Mouse (Mus musculus) thymus, adult 18-20 months (tissue): ENCODE data around the gene Tbc1d10c.
A peak's percentile ranks its signal among the peaks of the same experiment; 100 is the strongest.

Experiments
- DNase-seq, 2 experiments: peaks; one replicate each; pipeline ENCODE4 v3.0.0; 2022; ENCODE audit warnings: mixed read lengths in 2 of 2

Gene Tbc1d10c

DNA sequence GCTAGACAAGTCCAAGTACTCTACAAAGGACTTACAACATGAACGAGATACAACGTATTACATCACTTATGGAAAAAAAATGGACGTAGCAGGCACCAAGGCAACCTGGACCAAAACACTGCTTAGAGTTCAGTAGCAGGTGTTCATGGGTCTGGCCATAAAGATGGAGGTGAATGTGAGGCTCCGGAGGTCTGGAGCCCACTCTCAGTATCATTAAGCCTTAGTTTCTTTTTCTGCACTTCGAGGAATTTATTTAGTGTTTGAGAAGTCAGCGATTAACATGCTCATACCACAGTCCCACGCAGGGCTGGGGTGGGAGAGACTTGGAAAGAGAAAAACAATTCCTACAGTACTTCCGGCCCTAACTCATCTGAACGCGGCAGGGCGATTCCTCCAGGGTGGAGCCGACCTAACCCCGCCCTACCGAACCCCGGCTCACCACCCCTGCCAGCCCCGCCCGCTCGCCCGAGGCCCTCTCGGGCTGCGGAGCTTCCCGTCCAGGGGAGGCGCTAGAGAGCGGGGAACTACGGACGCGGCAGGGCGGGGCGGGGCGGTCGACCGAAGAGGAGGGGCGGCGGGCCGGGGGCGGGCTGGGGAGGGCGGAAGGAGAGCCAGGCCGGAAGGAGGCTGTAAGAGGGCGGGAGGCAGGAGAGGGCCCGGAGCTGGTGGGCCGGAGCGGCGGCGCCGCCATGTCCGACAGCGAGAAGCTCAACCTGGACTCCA is 605 bp upstream of the Tbc1d10c start, which contains the start of gene Ppp1ca:
Gene Ppp1ca (plus strand): TSS at position 538 of the 723 bp plus-strand sequence.
- DNase-seq = peak; percentile 90 to 91

DNA sequence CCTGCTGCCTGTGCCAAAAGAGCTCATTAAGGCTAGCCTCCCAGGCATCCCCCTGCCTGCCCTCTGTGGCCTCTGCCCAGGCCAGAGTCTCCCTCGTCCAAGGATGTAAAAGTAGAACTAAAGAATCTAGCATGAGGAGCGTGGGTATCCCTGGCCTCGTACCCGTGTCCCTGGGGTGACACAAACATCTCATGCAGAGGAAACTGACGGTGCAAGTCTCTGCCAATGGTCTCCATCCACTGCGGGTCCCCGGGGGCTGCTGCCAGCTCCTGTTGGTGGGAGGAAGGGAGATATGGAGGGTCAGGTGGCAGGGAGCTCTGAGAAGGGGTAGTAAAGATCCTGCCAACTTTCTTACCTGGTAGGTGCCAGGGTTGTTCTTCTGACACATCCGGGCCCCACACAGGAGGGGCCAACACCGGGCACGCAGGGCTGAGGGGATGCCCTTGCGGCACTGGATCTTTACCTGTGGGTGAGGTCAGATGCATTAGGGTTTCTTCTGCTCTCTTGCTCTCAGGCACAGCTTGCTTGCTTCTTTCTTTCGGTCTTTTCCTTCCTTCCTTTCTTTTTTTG is 1.9 kb downstream of the Tbc1d10c start:
- DNase-seq = no peak

DNA sequence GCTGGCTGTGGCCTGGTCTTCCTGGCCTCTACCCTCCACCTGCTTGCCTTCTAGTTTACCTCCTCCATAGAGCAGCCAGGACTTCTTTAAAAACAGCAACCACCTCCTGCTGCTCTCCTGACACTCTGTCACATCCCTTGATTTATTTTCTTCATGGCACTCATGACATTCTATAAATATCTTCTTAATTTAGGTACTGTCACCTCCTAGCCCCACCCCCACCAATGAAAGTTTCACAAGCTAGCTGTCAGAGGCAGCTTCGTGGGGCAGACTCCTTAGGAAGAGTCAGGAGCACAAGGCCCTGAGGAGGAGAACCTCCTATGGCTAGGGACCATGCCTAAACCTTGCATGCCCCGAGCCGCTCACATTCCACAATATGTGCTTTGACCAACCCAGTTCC is 3.8 kb downstream of the Tbc1d10c start:
- no peak for DNase-seq

DNA sequence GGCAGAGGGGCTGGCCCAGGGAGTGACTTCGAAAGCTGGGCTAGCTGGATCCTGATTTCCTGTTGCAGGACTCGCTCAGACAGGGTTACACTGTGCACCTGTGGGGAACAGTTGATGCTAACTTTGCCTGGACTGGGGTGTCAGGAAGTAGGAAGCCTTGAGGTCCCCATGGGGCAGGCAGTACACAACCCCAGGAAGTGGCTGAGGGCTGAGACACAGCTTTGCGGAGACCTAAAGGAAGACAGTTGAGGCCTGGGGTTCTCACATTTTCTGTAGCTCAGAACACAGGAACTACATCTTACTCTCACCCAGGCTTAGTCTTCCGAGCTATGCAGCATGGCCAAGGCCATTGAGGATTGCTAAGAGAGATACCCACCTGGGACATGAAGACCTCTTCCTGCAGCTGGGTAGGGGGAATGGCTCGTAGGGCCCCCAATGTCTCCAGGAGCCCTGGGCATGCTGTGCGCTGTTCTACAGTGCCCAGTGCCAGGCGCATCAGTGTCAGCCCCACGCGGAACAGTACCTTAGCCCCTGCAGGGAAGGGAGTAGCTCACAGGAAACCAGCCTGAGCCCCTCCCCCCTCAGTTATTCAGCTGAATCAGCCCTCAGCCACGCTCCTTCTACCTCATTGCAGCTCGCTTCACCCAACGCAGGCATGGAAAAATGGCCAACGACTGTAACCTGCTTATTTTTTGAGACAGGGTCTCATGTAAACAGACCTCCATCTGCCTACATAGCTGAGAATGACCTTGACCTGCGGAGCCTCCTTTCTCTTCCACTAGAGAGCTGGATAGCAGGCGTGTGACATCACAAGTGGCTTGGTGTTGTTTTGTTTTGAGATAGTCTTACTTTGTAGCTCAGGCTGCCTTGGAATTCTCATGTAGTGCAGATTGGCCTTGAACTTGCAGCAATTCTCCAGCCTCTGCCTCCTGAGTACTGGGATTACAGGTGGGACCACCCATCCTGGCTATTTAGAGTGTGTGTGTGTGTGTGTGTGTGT is 5.8 kb downstream of the Tbc1d10c start:
- DNase-seq = peak; percentile 77 to 91

DNA sequence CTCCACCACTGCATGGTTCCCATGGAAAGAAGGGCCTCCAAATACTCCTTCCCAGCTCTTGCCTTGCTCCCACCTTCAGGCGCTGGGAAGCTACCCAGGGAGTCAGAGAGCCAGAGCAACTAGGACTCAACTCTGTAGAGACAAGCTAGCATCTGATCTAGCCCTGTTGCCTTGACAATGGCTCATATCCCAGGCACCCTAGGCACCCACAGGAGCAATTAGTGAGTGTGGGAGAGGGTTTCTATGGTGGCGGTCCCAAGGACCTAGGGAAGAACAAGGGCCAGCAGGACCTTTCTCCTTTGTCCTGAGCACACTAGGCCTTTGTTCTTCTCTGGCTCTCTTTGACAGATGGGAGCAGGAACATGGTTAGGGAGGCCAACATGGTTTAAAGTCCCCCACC is 7.4 kb downstream of the Tbc1d10c start:
- no peak for DNase-seq

DNA sequence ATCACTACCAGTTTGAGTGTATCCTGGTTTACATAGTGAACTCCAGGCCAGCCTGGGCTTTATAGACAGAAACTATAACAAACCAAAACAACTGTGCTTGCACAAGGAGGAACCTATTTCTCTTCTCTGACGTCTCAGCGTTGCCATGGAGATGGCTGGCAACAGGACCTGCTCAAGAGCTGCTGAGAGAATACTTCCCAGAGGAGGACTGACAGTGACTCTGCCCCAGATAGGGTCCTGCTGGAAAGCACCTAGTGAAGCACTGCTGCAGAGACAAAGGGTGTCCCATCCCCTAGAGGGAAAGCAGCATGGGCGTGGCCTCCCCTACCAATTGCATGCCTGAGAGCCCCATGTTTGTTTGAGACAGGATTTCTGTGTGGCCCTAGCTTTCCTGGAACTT is 9.2 kb downstream of the Tbc1d10c start:
- no peak for DNase-seq

DNA sequence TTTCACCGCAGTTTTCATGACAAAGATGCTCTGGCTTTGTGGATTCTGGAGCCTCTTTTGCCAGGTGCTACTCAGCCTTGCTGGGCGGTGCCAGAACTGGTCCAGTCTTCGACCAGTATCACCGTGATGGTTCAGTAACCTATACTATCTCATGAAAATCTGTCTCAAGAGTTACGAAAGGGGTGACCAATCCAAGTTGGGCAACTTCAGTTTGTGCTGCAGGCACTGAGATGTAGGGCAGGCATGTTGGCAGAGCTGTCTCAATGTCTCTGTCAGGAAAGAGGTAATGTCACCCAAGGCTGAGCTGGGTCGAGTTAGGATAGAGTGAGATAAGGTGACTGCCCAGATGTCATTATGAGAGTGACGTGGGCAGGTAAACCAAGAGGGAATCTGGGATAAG is 10.7 kb downstream of the Tbc1d10c start:
- DNase-seq = no peak

DNA sequence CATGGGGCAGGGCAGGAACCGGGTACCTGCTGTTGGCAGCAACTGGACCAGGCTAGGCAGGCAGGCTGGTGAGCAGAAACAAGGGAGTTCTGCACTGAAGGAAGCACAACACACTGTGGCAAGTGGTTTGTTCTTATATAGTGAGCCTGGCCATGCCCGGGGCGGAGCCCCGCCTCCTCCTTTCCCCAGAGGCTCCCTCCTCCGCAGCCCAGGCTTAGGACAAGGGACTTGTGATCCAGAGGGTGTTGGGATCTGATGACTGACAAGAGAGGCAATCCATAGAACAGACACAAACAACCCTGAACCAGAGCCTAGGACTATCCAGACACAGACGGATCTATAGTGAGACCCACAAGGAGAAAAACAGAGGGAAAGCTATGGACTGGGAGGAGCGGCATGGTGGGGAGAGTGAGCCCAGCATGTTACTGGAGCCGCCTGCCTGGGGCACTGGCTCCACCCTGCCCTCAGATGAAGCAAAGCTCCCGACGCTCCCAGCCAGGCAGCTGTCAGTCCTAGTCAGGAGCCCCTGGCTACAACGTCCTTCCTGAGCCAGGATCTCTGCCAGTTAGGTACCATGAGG is 15.6 kb downstream of the Tbc1d10c start, which contains the start of gene Carns1:
Gene Carns1 (minus strand): TSS at position 112 of the 580 bp plus-strand sequence.
- DNase-seq = no peak

DNA sequence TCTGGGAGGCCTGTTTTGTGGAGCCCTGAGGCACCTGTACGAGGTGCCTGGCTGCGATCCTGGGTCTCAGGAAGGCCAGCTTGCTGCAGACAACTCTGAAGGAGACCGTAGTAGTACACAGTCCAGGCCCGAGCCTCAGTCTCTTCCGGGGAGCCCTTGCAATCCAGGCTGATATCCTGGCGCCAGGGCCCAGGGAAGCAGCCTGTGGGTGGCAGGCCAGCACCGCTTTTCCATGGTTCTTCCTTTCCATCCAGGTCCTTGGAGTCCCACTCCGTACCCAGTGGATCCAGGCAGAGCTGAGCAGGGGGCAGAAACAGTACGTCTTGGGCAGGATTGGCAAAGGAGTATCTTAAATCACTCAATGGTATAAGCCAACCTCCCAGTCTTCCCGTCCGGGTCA is 18.2 kb downstream of the Tbc1d10c start:
- no peak for DNase-seq

DNA sequence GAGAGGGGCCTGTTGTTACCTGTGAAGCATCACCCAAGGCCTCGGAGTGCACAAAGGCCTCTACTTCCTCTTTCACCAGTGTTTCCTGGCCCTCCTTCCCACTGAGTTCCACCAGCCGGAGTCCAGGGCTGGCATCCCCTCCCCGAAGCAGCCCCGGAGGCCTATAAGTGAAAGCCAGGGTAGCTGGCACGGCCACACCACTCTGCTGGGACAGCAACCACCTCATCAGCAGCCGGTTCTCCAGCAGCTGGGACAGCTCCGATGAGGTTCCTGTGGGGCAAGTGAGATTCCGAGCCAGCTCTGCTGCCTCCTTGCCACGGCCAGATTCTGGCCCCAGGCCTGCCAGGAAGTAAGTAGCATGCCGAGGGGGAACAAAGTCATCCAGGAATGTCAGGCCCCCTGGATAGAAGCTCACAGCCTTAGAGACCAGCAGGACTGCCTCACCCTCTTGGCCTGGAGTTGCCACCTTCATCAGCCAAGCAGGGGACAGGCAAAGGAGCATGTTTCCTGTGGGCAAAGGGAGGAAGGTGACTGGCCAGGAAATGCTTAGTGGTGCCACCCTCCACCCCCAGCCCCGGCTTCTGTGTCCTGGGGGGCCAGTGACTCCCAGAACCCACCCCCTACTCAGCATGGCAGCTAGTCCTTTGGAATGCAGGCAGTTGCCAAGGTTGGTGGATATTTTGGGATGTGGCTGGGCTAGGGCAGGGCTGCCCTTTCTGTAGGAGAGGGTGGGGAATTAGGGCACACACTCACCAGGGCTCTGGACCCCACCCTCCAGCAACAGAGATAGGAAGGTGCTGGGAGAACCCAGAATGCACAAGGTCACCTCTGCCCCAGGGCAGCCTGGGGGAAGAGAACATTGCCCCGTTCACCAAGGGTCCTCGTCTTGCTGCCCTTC is 19.4 kb downstream of the Tbc1d10c start:
- no peak for DNase-seq

DNA sequence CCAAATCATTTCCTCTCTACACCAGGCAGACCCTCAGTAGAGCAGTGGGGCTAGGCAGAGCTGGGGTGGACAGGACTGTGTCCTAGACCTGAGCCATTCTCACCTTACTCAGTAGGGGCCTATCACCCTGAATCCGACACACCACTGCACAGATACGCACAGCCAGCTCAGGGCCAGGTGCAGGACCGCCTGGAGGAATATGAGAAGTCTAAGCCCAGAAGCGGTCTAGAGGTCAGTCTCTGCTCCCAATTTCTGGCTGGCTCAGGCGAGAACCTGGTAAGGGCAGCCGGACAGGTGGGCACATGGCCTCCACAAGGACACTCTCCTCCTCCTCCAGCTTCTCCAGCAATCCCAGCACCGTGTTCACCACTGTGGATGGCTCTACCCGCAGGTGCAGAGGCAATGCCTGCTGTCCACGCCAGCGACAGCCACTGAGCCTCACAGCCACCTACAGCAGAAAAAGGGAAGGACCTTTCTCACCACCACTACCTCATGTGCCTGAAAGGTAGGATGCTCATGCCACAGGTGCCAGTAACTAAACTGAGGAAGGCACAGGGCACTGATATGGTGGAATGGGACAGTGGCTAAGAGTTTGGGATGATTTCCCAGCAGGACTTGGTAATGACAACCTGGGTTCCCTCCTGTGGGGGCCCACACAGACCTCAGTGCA is 20.2 kb downstream of the Tbc1d10c start:
- no peak for DNase-seq

DNA sequence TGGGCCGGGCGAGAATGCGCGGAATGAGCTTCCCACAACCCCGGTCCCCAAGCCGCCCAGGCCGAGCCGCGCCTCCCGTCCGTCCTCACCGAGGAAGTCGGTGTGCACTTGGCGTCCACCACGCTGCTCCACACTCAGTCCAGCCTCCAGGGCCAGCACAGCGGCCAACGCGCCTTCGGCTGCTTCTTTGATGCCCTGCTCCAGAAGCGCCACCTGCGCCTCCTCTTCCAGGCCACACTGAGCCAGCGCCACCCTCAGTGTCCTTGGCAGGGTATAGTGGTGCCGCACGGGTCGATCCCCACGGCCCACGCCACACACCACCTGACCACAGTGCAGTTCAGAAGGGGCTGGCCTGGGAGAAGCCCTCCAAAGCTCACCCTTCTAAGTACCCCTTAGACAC is 21.3 kb downstream of the Tbc1d10c start:
- DNase-seq = peak in 1 of 2 experiments; percentile 49

DNA sequence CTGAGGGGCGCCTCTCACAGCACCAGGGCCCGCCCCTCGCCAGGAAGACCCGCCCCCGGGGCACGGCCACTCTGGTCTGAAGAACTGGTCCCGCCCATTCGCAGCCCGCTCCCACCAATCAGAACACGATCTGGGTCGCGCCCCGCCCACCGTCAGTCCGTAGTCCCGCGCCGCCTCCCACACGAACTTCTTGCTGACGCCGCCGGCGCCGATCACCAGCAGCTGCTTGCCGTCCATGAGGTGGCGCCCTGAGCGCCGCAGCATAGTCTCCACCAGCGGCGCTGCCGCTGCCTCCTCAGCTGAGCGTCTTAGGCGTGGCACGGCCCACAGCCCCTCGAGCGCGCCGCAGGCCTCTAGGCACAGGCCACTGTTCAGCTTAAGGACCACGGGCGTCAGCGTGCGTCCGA is 21.7 kb downstream of the Tbc1d10c start:
- DNase-seq = peak; percentile 98 to 99

DNA sequence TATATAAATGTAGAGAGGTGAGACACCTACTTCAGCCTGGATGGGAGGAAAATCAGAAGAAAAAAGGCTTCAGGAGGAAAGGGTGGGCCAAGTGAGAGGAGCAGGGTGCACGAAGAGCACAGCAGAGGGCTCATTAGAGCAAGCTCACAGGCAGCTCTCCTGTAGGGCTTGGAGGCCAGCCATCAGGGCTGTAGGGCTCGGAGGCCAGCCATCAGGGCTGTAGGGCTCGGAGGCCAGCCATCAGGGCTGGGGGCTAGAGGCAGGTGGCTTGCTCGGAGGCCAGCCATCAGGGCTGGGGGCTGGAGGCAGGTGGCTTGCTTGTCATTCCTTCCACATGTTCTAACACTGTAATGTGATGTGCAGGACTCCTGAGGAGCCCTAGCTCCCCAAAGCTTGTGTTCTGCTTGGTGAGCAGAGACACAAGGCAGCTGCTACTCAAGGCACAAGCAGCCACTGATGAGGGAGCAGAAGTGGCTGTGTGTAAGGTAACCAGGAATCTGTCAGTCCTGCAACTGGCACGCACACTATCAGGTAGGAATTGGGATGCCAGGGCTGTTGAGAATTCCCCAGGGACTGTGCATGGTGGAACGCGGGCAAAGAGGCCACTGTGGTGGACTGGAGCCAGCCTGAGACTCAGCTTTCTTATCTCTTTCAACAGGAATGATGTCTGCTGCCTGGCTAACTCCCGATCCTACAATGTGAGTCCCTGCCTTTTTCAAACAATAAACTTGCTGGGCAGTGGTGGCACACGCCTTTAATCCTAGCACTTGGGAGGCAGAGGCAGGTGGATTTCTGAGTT is 24.2 kb downstream of the Tbc1d10c start:
- no peak for DNase-seq

DNA sequence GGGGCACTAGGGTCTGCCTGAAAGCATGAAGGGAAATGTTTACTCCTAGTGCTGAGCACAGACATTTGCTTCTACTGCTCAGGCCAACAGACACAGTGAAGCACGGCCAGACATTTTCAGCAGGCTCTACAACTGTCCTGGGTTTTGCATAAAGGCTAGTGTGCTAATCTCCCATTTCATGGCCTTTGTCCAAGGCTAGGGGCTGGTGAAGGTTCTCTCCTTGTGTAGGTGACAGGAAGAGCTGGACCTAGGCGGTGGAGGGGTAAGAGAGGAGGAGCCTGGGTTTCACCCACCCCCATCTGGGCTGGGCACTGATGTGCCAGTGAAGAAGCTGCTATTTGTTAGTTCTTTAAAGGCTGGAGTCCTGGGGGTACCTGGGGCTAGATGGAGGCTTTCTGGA is 26.4 kb downstream of the Tbc1d10c start:
- DNase-seq = no peak

DNA sequence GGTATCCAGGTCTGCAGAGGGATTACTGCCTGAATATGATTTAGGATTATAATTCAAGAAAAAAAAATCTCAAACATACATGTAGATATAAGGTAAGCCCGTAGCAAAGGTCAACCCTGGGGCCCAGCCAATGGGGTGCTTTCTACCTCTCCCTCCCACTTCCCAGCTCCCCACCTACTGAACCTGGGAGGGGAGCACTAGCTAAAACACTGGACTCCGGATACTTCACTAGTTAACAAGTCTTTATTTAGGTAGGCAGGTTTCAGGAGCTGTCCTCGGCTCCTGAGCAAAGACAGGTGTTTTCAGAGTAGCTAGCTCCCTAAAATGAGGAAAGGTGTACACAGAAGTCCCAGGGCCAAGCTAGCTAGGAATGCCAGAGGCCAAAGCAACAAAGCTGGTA is 27.0 kb downstream of the Tbc1d10c start:
- no peak for DNase-seq

DNA sequence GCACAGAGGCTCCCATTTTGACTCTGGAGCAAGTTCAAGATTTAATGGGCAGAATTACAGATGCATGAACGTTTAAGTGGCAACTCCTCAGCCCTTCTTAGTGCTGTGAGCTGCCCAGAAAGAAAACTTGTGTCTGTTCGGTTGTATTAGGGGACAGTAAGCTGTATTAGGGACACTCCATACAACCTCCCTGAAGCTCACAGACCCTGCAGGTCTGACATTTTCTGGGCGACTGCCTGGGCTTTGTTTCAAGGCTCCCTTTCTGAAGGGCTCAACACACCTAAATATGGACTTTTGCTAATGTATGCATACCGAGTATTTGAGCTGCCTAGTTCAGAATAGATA is 27.6 kb downstream of the Tbc1d10c start:
- no peak for DNase-seq

DNA sequence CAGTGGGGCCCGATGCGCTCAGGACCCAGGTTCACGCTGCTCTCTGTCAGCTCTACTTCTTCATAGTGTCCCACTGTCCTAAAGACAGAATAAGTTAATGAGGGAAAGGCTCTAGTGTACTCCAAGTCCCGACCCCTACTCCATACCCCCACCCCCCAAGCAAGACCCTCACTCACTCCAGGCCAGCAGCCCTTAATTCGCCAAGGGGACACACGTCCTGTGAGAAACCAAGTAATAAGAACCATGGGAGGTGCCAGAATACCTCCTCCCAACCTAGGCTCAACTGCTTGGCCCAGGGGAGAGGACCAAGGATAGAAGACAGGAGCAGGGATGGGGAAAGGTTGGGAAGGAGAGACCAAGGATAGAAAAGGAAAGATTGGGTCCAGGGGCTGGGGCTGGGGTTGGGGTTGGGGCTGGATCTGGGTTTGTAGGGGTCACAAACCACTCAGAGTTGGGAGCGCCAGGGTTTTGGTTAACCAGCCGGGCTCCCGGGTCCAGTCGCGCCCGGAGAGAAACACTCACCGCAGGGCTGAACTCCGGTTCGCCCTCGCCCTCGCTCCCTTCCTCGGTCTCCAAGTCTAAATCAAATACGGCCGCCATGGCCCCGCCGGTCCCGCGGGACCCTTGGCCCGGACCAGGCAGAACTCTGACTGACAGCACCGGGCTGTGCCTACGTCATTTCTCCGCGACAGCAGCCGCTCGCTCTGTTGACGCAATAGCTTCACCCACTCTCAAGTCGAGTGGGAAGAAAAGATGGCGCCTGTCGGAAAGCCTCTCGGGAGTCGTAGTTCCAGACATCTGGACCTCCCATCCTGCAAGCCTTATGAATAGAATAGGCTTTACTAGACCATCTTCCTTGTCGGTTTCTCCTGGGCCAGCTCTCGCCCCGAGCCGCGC is 28.2 kb downstream of the Tbc1d10c start, which contains the start of gene Rps6kb2:
Gene Rps6kb2 (minus strand): TSS at position 709 of the 897 bp plus-strand sequence.
- DNase-seq = peak; percentile 88 to 91

DNA sequence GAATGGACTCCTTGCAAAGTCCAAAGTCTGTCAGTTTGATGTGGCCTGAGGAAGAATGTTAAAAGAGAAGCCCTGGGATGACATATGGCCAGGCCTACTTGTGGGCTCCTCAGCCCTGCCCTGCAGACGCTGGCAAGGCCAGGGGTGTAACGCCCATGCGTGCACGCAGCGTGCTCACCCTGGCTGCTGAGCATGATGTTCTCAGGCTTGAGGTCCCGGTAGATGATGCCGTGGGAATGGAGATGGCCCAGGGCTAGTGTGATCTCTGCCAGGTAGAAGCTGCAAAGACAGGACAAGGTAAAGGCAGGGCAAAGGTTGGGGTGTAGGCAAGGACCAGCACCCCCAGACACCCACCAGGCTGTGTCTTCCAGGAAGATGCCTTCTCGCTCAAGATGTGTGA is 32.0 kb downstream of the Tbc1d10c start:
- no peak for DNase-seq
